Mouse (Mus musculus): ENCODE results near the gene Rars. TPM values are rescaled to one million over a fixed set of nuclear protein-coding genes. Genes with fewer than 3 reads are reported as not detected.
"Not testable (repeated sequence)": the region's sequence is repeated elsewhere in the genome, so short reads cannot be mapped to it uniquely, and the experiment has no call there.

Rars gene
- polyA plus RNA-seq, 1 experiment from 2014 or later, result 132 TPM

GRCm38 (mm10) chr11:35844299-35844698 lies 10.0 kb upstream of the Rars start:
- no peaks in the 10 kb centered on the region for H3K27me3 ChIP-seq (ENCODE audit: control insufficient read depth, insufficient read depth, low read length)
- DNase-seq (ENCODE audit: low spot score), result no peak
- no peaks in the 10 kb centered on the region for H3K9me3 ChIP-seq (replicated peaks; ENCODE audit: control insufficient read depth, low read length)
- WGBS, result 92% methylated on average over 9 of the region's 9 CpGs
- H3K4me3 ChIP-seq (ENCODE audit: low read depth, low read length), result no peak overlapping the region
- no peak overlapping the region for H3K27ac ChIP-seq (replicated peaks; ENCODE audit: low read depth, low read length)
- no peaks in the 10 kb centered on the region for H3K36me3 ChIP-seq (replicated peaks; ENCODE audit: control insufficient read depth, insufficient read depth, low read depth, low read length)
- H3K4me1 ChIP-seq (ENCODE audit: control insufficient read depth, insufficient read depth, low read length), result no peaks in the 10 kb centered on the region
- no peak overlapping the region for H3K4me2 ChIP-seq (ENCODE audit: low read depth, low read length)
- H3K9ac ChIP-seq (replicated peaks; ENCODE audit: low read length), result no peak overlapping the region
- ATAC-seq (replicated peaks; ENCODE audit: insufficient number of reproducible peaks, low FRiP score, low TSS enrichment, low read depth), result no peak

DNA sequence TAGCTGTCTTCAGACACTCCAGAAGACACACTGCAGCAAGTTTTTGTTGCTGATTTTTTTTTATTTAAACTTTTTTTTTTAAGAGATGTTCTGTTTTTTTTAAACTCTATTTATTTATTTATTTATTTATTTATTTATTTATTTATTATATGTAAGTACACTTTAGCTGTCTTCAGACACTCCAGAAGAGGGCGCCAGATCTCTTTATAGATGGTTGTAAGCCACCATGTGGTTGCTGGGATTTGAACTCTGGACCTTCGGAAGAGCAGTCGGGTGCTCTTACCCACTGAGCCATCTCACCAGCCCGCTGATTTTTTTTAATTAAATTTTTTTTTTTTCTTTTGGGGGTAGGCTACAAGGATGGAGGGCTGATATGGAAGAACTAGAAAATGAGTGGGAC lies 8.3 kb upstream of the Rars start:
- not testable (repeated sequence) for H3K27me3 ChIP-seq (ENCODE audit: control insufficient read depth, insufficient read depth, low read length); ATAC-seq (replicated peaks; ENCODE audit: insufficient number of reproducible peaks, low FRiP score, low TSS enrichment, low read depth); H3K9me3 ChIP-seq (replicated peaks; ENCODE audit: control insufficient read depth, low read length); H3K4me2 ChIP-seq (ENCODE audit: low read depth, low read length); H3K4me3 ChIP-seq (ENCODE audit: low read depth, low read length); H3K9ac ChIP-seq (replicated peaks; ENCODE audit: low read length); DNase-seq (ENCODE audit: low spot score); H3K4me1 ChIP-seq (ENCODE audit: control insufficient read depth, insufficient read depth, low read length); H3K36me3 ChIP-seq (replicated peaks; ENCODE audit: control insufficient read depth, insufficient read depth, low read depth, low read length); H3K27ac ChIP-seq (replicated peaks; ENCODE audit: low read depth, low read length)
- WGBS, result 82% methylated on average over 4 of the region's 4 CpGs

DNA sequence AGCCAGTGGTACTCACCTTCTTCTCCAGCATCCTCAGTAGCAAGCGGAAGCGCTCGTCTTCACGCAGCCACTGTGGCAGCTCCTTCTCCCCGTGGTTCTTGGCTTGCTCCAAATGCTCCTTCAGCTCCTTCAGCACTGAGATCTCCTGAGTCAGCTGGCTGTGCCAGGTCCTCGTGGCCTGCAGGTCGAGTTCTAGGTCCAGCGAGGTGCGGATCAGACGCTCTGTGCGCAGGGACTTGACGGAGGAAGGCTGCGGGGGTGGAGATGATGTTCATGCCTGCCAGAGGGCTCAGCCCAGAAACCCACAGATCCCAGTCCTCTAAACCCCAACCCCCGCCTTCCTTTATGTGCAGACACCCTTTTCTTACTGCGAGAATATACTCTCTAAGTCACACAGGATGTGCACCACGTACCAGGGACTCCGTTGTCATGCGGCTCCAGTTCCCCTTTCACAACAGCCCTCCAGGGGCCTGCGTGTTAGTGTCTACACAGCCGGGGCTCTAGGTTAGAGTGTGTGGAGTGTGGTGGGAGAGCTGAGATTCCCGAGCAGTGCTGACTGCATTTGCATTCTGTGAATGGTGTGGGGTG lies 7.5 kb upstream of the Rars start:
- Histone ChIP-seq H3K9ac (replicated peaks; ENCODE audit: low read length) (no peak overlapping the region), H3K4me3 (ENCODE audit: low read depth, low read length) (no peak overlapping the region), H3K36me3 (replicated peaks; ENCODE audit: control insufficient read depth, insufficient read depth, low read depth, low read length) (no peaks in the 10 kb centered on the region), H3K27ac (replicated peaks; ENCODE audit: low read depth, low read length) (no peak overlapping the region), H3K4me1 (ENCODE audit: control insufficient read depth, insufficient read depth, low read length) (no peaks in the 10 kb centered on the region), H3K27me3 (ENCODE audit: control insufficient read depth, insufficient read depth, low read length) (no peaks in the 10 kb centered on the region), H3K9me3 (replicated peaks; ENCODE audit: control insufficient read depth, low read length) (no peaks in the 10 kb centered on the region), H3K4me2 (ENCODE audit: low read depth, low read length) (no peak overlapping the region)
- ATAC-seq (replicated peaks; ENCODE audit: insufficient number of reproducible peaks, low FRiP score, low TSS enrichment, low read depth), result no peak
- no peak for DNase-seq (ENCODE audit: low spot score)
- 89% methylated on average over 21 of the region's 21 CpGs for WGBS

DNA sequence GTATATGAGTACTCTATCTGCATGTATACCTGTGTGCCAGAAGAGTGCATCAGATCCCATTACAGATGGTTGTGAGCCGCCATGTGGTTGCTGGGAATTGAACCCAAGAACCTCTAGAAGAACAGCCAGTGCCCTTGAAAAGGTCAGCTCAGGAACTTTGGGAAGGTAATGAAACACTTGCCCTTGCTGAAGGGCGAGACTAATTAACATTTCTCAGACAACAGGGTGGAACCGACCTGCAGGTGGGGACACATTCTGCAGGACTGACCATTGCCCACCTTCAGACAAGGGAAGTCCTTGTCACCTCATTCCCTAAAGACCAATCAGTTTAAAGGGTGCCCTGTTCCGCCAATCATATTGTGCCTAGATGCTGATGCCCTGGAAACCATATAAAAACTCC lies 6.5 kb upstream of the Rars start:
- H3K4me3 ChIP-seq (ENCODE audit: low read depth, low read length); H3K36me3 ChIP-seq (replicated peaks; ENCODE audit: control insufficient read depth, insufficient read depth, low read depth, low read length); H3K27me3 ChIP-seq (ENCODE audit: control insufficient read depth, insufficient read depth, low read length); H3K4me1 ChIP-seq (ENCODE audit: control insufficient read depth, insufficient read depth, low read length); H3K27ac ChIP-seq (replicated peaks; ENCODE audit: low read depth, low read length); H3K9me3 ChIP-seq (replicated peaks; ENCODE audit: control insufficient read depth, low read length); ATAC-seq (replicated peaks; ENCODE audit: insufficient number of reproducible peaks, low FRiP score, low TSS enrichment, low read depth); H3K9ac ChIP-seq (replicated peaks; ENCODE audit: low read length); DNase-seq (ENCODE audit: low spot score); H3K4me2 ChIP-seq (ENCODE audit: low read depth, low read length): not testable (repeated sequence)
- WGBS, result 89% methylated on average over 4 of the region's 4 CpGs

DNA sequence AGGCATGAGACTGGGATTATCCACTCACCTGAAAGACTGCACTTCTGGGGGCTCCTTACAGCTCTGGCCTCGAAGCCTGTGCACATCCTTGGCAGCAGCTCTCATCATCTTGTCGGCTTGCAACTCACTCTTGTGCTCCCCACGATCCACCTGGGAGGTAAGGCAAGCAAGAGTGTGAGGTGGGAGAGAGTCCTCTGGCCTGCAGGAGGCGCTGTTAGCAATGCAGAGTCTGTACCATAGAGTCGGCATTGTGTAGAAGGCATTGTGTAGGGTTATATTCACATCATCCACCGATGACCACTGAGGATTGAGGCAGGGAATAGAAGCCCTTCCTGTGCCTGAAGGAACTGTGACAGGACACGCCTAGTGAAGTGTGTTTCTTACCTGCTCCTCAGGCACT lies 6.0 kb upstream of the Rars start:
- no peak overlapping the region for H3K27ac ChIP-seq (replicated peaks; ENCODE audit: low read depth, low read length)
- DNase-seq (ENCODE audit: low spot score) (peak; percentile 15), ATAC-seq (replicated peaks; ENCODE audit: insufficient number of reproducible peaks, low FRiP score, low TSS enrichment, low read depth) (no peak)
- H3K9ac ChIP-seq (replicated peaks; ENCODE audit: low read length), result no peak overlapping the region
- WGBS, result 82% methylated on average over 7 of the region's 7 CpGs
- H3K27me3 ChIP-seq (ENCODE audit: control insufficient read depth, insufficient read depth, low read length), result no peaks in the 10 kb centered on the region
- no peaks in the 10 kb centered on the region for H3K9me3 ChIP-seq (replicated peaks; ENCODE audit: control insufficient read depth, low read length)
- H3K4me3 ChIP-seq (ENCODE audit: low read depth, low read length), result no peak overlapping the region
- H3K4me1 ChIP-seq (ENCODE audit: control insufficient read depth, insufficient read depth, low read length), result no peaks in the 10 kb centered on the region
- H3K36me3 ChIP-seq (replicated peaks; ENCODE audit: control insufficient read depth, insufficient read depth, low read depth, low read length), result no peaks in the 10 kb centered on the region
- H3K4me2 ChIP-seq (ENCODE audit: low read depth, low read length), result no peak overlapping the region

- Histone ChIP-seq H3K4me1 (ENCODE audit: control insufficient read depth, insufficient read depth, low read length) (no peaks in the 10 kb centered on the region), H3K27me3 (ENCODE audit: control insufficient read depth, insufficient read depth, low read length) (no peaks in the 10 kb centered on the region), H3K9me3 (replicated peaks; ENCODE audit: control insufficient read depth, low read length) (no peaks in the 10 kb centered on the region), H3K9ac (replicated peaks; ENCODE audit: low read length) (peak overlapping the region; percentile 43), H3K4me3 (ENCODE audit: low read depth, low read length) (peak overlapping the region; percentile 23), H3K36me3 (replicated peaks; ENCODE audit: control insufficient read depth, insufficient read depth, low read depth, low read length) (no peaks in the 10 kb centered on the region), H3K4me2 (ENCODE audit: low read depth, low read length) (peak overlapping the region; percentile 40), H3K27ac (replicated peaks; ENCODE audit: low read depth, low read length) (no peak overlapping the region)
- WGBS, result 24% methylated on average over 28 of the region's 28 CpGs
- peak; percentile 83 for ATAC-seq (replicated peaks; ENCODE audit: insufficient number of reproducible peaks, low FRiP score, low TSS enrichment, low read depth)
- peak; percentile 93 for DNase-seq (ENCODE audit: low spot score)
Observed at GRCm38 (mm10) chr11:35838345-35839338, 4.3 kb upstream of the Rars start.

DNA sequence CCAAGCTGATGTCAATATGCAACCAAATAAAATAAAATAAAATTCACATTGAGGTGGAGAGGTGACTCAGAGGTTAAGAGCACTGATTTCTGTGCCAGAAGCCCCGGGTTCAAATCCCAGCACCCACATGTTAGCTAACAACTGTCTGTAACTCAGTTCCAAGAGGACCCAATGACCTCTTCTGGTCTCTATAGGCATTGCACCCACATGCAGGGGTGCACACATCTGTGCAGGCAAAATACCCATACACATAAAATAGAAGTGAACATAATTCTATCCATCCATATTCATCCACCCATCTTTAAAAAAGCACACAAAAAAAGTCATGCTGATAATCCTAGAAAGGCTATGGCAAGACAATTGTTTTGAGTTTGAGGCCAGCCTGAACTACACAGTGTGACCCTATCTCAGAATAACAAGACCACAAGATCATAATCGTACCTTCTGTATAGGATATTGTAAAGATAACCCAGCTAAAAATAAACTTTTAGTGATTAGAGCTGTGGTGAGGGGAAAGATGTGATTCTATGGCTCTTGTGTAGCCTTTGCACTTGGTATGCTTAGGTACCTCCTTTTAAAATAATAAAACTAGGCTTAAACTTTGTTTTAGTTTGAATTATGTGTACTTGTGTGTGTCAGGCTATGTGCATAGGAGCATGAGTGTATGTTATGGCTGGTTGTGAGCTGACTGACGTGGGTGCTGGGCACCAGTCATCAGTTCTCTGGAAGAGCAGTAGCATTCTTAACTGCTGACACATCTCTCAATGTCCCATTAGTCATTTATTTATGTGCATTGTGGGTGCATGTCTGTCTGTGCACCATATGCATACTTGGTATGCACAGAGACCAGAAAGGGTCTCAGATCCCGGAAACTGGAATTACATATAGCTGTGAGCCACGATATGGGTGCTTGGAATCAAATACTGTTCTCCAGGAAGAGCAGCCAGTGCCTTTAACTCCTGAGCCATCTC lies 3.1 kb upstream of the Rars start:
- no peak overlapping the region for H3K9ac ChIP-seq (replicated peaks; ENCODE audit: low read length)
- H3K4me3 ChIP-seq (ENCODE audit: low read depth, low read length), result no peak overlapping the region
- DNase-seq (ENCODE audit: low spot score) (no peak), ATAC-seq (replicated peaks; ENCODE audit: insufficient number of reproducible peaks, low FRiP score, low TSS enrichment, low read depth) (no peak)
- H3K4me2 ChIP-seq (ENCODE audit: low read depth, low read length), result no peak overlapping the region
- no peak overlapping the region for H3K27ac ChIP-seq (replicated peaks; ENCODE audit: low read depth, low read length)
- no peaks in the 10 kb centered on the region for H3K9me3 ChIP-seq (replicated peaks; ENCODE audit: control insufficient read depth, low read length)
- no peaks in the 10 kb centered on the region for H3K27me3 ChIP-seq (ENCODE audit: control insufficient read depth, insufficient read depth, low read length)
- H3K36me3 ChIP-seq (replicated peaks; ENCODE audit: control insufficient read depth, insufficient read depth, low read depth, low read length), result no peaks in the 10 kb centered on the region
- H3K4me1 ChIP-seq (ENCODE audit: control insufficient read depth, insufficient read depth, low read length), result no peaks in the 10 kb centered on the region
- WGBS, result 79% methylated on average over 5 of the region's 5 CpGs

Data from embryonic facial prominence, embryonic 11.5 days (tissue).